Mouse (Mus musculus) CH12.LX (cell line): ENCODE measurements around the gene Krt84. TPM values are rescaled to one million over a fixed set of nuclear protein-coding genes. Genes with fewer than 3 reads are reported as not detected.

ENCODE experiments used
- DNase-seq: peaks from one replicate; pipeline ENCODE4 v3.0.0-alpha.2; 2013; ENCODE audit errors: extremely low read depth
- H3K27ac ChIP-seq: 2 replicates; pipeline ENCODE4 v1.5.1; 2012; ENCODE audit warnings: low read depth, mild to moderate bottlenecking, control low read depth, moderate library complexity; ENCODE audit not compliant: insufficient read depth
- H3K27me3 ChIP-seq: replicated peaks from 2 replicates; pipeline ENCODE3; 2012; ENCODE audit warnings: inconsistent platforms
- H3K36me3 ChIP-seq, 2 experiments: replicated peaks in 1 of 2; 2 replicates each; pipeline versions ENCODE3 to v1.6.1; 2012; ENCODE audit warnings: inconsistent platforms in 1 of 2, low read length in 1 of 2, mild to moderate bottlenecking in 1 of 2, mixed read lengths in 1 of 2, moderate library complexity in 1 of 2; ENCODE audit not compliant: control insufficient read depth in 1 of 2, insufficient read depth in 1 of 2
- H3K4me1 ChIP-seq, 2 experiments: 2 replicates each; pipeline ENCODE4 v1.6.1; 2012; ENCODE audit warnings: inconsistent platforms in 1 of 2, moderate library complexity in 1 of 2; ENCODE audit not compliant: insufficient read depth in 2 of 2, control insufficient read depth in 1 of 2
- H3K4me2 ChIP-seq: 2 replicates; pipeline ENCODE4 v1.6.1; 2012; ENCODE audit warnings: low read depth, mild to moderate bottlenecking, control low read depth; ENCODE audit not compliant: poor library complexity, insufficient read depth, severe bottlenecking
- H3K4me3 ChIP-seq, 3 experiments: fragments of 150-350 bp in 1 of 3; sonication (generic) in 1 of 3; replicated peaks in 1 of 3; 2 replicates each; pipeline versions ENCODE3 to v1.5.1; 2011 to 2012; ENCODE audit warnings: low read depth in 2 of 3, low read length in 2 of 3, mild to moderate bottlenecking in 2 of 3, moderate library complexity in 2 of 3, control low read depth in 1 of 3, improper control_type of control experiment in 1 of 3, inconsistent platforms in 1 of 3, mixed read lengths in 1 of 3; ENCODE audit not compliant: poor library complexity in 1 of 3
- H3K79me2 ChIP-seq: replicated peaks from 2 replicates; pipeline ENCODE4 v1.6.1; 2012; ENCODE audit warnings: mild to moderate bottlenecking, moderate library complexity; ENCODE audit not compliant: control insufficient read depth, poor library complexity, insufficient read depth, severe bottlenecking; ENCODE audit errors: extremely low read depth
- H3K9ac ChIP-seq: 2 replicates; pipeline ENCODE4 v1.6.1; 2012; ENCODE audit warnings: low read depth, mild to moderate bottlenecking, control low read depth, moderate library complexity; ENCODE audit not compliant: insufficient read depth
- H3K9me3 ChIP-seq: replicated peaks from 2 replicates; pipeline ENCODE3; 2012; ENCODE audit warnings: low read length, inconsistent platforms, mixed read lengths
- BHLHE40 ChIP-seq: IDR thresholded peaks from 2 replicates; pipeline ENCODE4 v1.6.1; 2011; ENCODE audit warnings: mild to moderate bottlenecking, low read depth, low read length, improper control_type of control experiment
- CHD1 ChIP-seq: IDR thresholded peaks from 2 replicates; pipeline ENCODE4 v1.6.1; 2012; ENCODE audit warnings: low read depth, low read length, improper control_type of control experiment, inconsistent platforms
- CHD2 ChIP-seq: IDR thresholded peaks from 2 replicates; pipeline ENCODE4 v1.6.1; 2011; ENCODE audit warnings: low read length, improper control_type of control experiment
- CTCF ChIP-seq, 2 experiments: IDR thresholded peaks in 1 of 2; conservative IDR thresholded peaks in 1 of 2; 2 replicates each; pipeline ENCODE4 v1.5.1; 2011 to 2012; ENCODE audit warnings: low read depth in 2 of 2, low read length in 2 of 2, improper control_type of control experiment in 1 of 2, inconsistent platforms in 1 of 2, mild to moderate bottlenecking in 1 of 2, moderate library complexity in 1 of 2
- E2F4 ChIP-seq: IDR thresholded peaks from 2 replicates; pipeline ENCODE4 v1.6.1; 2011; ENCODE audit warnings: low read depth, low read length, improper control_type of control experiment; ENCODE audit not compliant: insufficient replicate concordance
- ELF1 ChIP-seq: IDR thresholded peaks from 2 replicates; pipeline ENCODE4 v1.6.1; 2014; ENCODE audit warnings: low read depth, mild to moderate bottlenecking, inconsistent platforms, low read length, improper control_type of control experiment
- IRF4 ChIP-seq: IDR thresholded peaks from 2 replicates; pipeline ENCODE4 v1.6.1; 2014; ENCODE audit warnings: low read depth, mild to moderate bottlenecking, inconsistent platforms, low read length, improper control_type of control experiment
- JUN ChIP-seq: IDR thresholded peaks from 2 replicates; pipeline ENCODE4 v1.6.1; 2011; ENCODE audit warnings: low read depth, mild to moderate bottlenecking, low read length, improper control_type of control experiment, moderate library complexity; ENCODE audit not compliant: insufficient read depth
- KAT2A ChIP-seq: IDR thresholded peaks from 2 replicates; pipeline ENCODE4 v1.6.1; 2012; ENCODE audit warnings: low read length, improper control_type of control experiment, inconsistent platforms; ENCODE audit not compliant: insufficient replicate concordance
- MYC ChIP-seq: IDR thresholded peaks from 2 replicates; pipeline ENCODE4 v1.6.1; 2011; ENCODE audit warnings: low read depth, mild to moderate bottlenecking, improper control_type of control experiment, low read length
- NELFE ChIP-seq: IDR thresholded peaks from 2 replicates; pipeline ENCODE4 v1.6.1; 2011; ENCODE audit warnings: low read depth, low read length, improper control_type of control experiment
- POLR2A ChIP-seq: IDR thresholded peaks from 2 replicates; pipeline ENCODE4 v1.6.1; 2011; ENCODE audit warnings: low read depth, mild to moderate bottlenecking, improper control_type of control experiment, low read length
- POLR2AphosphoS2 ChIP-seq: IDR thresholded peaks from 2 replicates; pipeline ENCODE4 v1.6.1; 2011; ENCODE audit warnings: low read depth, low read length, improper control_type of control experiment
- RAD21 ChIP-seq: IDR thresholded peaks from 2 replicates; pipeline ENCODE4 v1.6.1; 2011; ENCODE audit warnings: low read depth, mild to moderate bottlenecking, low read length, improper control_type of control experiment, moderate library complexity
- RCOR1 ChIP-seq: conservative IDR thresholded peaks from 2 replicates; pipeline ENCODE4 v1.6.1; 2012; ENCODE audit warnings: low read depth, mild to moderate bottlenecking, inconsistent platforms, low read length, improper control_type of control experiment
- SIN3A ChIP-seq: IDR thresholded peaks from 2 replicates; pipeline ENCODE4 v1.6.1; 2012; ENCODE audit warnings: low read length, improper control_type of control experiment, inconsistent platforms
- SMC3 ChIP-seq: IDR thresholded peaks from 2 replicates; pipeline ENCODE4 v1.6.1; 2011; ENCODE audit warnings: low read depth, low read length, improper control_type of control experiment
- TCF12 ChIP-seq: IDR thresholded peaks from 2 replicates; pipeline ENCODE4 v1.6.1; 2014; ENCODE audit warnings: low read depth, mild to moderate bottlenecking, inconsistent platforms, low read length, improper control_type of control experiment
- USF2 ChIP-seq: conservative IDR thresholded peaks from 2 replicates; pipeline ENCODE4 v1.6.1; 2011; ENCODE audit warnings: low read depth, low read length, improper control_type of control experiment
- ZC3H11A ChIP-seq: IDR thresholded peaks from 2 replicates; pipeline ENCODE4 v1.6.1; 2012; ENCODE audit warnings: low read depth, mild to moderate bottlenecking, inconsistent platforms, low read length, improper control_type of control experiment
- dilution Hi-C: fragments of 300-500 bp; cut with MboI; formaldehyde crosslinking; loops from 2 replicates; pipeline ENCODE4 v1.14.3; 2020; ENCODE audit warnings: low sequenced_read_pairs; ENCODE audit not compliant: extremely low pct_unique_long_range_greater_than_20kb, extremely low pct_ligation_motif_present
- in situ Hi-C: fragments of 300-500 bp; cut with MboI; formaldehyde crosslinking; loops from 3 replicates; pipeline ENCODE4 v1.14.3; 2019; ENCODE audit warnings: low sequenced_read_pairs, low pct_ligation_motif_present, low pct_unique_long_range_greater_than_20kb, mixed read lengths
- polyA plus RNA-seq: library from polyadenylated mRNA; unstranded; fragments of >175 nt; gene quantifications from 2 replicates; pipeline ENCODE4 v1.2.1, GENCODE M21; 2012; ENCODE audit warnings: low read depth; ENCODE audit not compliant: insufficient read length
- total RNA-seq, 2 experiments: library from RNA; depleted of rRNA; stranded (reverse); fragments of 300-350 nt in 1 of 2; fragments of >200 nt in 1 of 2; gene quantifications; 2 replicates each; pipeline ENCODE4 v1.2.3; 2012 to 2014

The Krt84 gene
- total and polyA plus RNA-seq, 3 experiments, result not detected

GRCm38 (mm10) chr15:101567780-101568179 is 35.2 kb upstream of the Krt84 start:
- H3K9me3 ChIP-seq, result no peaks in the 10 kb centered on the region
- no peak overlapping the region for H3K9ac ChIP-seq
- no peaks in the 10 kb centered on the region for H3K4me1 ChIP-seq
- peaks cover 99% of the 10 kb centered on the region for H3K27me3 ChIP-seq
- no peak overlapping the region for H3K4me3 ChIP-seq
- in situ Hi-C loops, result no loop called here
- no peaks in the 10 kb centered on the region for H3K36me3 ChIP-seq
- H3K27ac ChIP-seq, result no peak overlapping the region
- TF ChIP-seq SIN3A (no peak), RAD21 (peak; percentile 57), CTCF (conservative IDR thresholded peaks at IDR 0.05 in 1 of 2, IDR thresholded peaks at IDR 0.05 in 1 of 2; ENCODE audit: low read depth in 2 of 2, low read length in 2 of 2) (peak; percentile 73 to 82), SMC3 (peak; percentile 59)
- dilution Hi-C loops, result no loop called here
- peak; percentile 53 for DNase-seq
- no peak overlapping the region for H3K4me2 ChIP-seq
- H3K79me2 ChIP-seq, result no peaks in the 10 kb centered on the region

DNA sequence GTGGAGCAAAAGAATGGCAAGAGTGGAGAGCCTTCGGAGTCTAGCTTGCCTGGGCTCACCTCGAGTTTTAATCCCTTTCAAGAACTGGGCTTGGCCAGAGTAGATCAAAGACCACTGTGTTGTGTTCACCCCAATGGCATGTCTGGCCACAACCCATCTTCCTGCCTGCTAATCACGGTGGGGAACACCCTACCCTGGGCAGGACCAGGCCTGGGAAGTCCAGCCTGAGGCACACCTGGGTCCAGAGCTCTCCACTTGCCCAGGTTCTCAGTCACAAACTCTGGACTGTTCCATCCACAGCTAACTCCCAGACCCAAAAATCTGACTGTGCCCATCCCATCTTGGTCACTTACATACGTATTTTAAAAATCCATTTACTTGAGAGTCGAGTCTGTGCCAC is 30.2 kb upstream of the Krt84 start, which contains the start of gene Krt90:
Gene Krt90 (minus strand): TSS at position 101 of the 400 bp plus-strand sequence.
- in situ Hi-C loops (no loop called here), dilution Hi-C loops (no loop called here)
- no peaks in the 10 kb centered on the region for H3K9me3 ChIP-seq
- no peaks in the 10 kb centered on the region for H3K4me1 ChIP-seq
- no peak within 1 kb of the TSS for H3K4me3 ChIP-seq
- no peak for TF ChIP-seq POLR2A
- no peak for TF ChIP-seq MYC
- no peak for TF ChIP-seq RAD21
- TF ChIP-seq JUN, result no peak
- no peak for TF ChIP-seq RCOR1
- no peak for TF ChIP-seq E2F4
- no peak for TF ChIP-seq ELF1
- no peak for TF ChIP-seq USF2
- no peak for TF ChIP-seq KAT2A
- TF ChIP-seq ZC3H11A, result no peak
- TF ChIP-seq CHD1, result no peak
- no peak for TF ChIP-seq IRF4
- no peak for TF ChIP-seq NELFE
- TF ChIP-seq CHD2, result no peak
- no peak for TF ChIP-seq TCF12
- no peak for TF ChIP-seq BHLHE40
- TF ChIP-seq POLR2AphosphoS2, result no peak
- no peaks in the 10 kb centered on the region for H3K36me3 ChIP-seq
- no peak for DNase-seq
- H3K27ac ChIP-seq, result no peak within 1 kb of the TSS
- H3K4me2 ChIP-seq, result no peak within 1 kb of the TSS
- H3K9ac ChIP-seq, result no peak within 1 kb of the TSS
- peaks cover 99% of the 10 kb centered on the region for H3K27me3 ChIP-seq
- no peaks in the 10 kb centered on the region for H3K79me2 ChIP-seq
